Mouse (Mus musculus): ENCODE measurements around the gene Gm21650. TPM values are rescaled to one million over a fixed set of nuclear protein-coding genes. Genes with fewer than 3 reads are reported as not detected.
"Not testable (repeated sequence)": the region's sequence is repeated elsewhere in the genome, so short reads cannot be mapped to it uniquely, and the experiment has no call there.

Gm21650 gene
- total RNA-seq (2017) = not detected in 2 replicates

GRCm38 (mm10) chrY:77692508-77692907, at the start of gene Gm21650:
Gene Gm21650, plus strand, starts transcription at chrY:77692808.
- not testable (repeated sequence) for ATAC-seq (replicated peaks in 1 of 2; ENCODE audit: insufficient read depth in 1 of 2, low FRiP score in 2 of 2, low TSS enrichment in 1 of 2, low read depth in 1 of 2, poor library complexity in 2 of 2, severe bottlenecking in 2 of 2)
